Mouse (Mus musculus) monocyte, adult 5-6 weeks (primary cell): ENCODE measurements at regions not wholly inside any gene's neighbourhood (a gene's known extent, or its start where the extent isn't known, plus 50 kb on each side); places are given as distances from the start of the nearest gene placed in this dataset.

Experiments used
- ATAC-seq: fragments of 153-309, 156-312 bp; replicated peaks from 2 replicates; pipeline ENCODE4 v1.8.0; 2017; ENCODE audit warnings: mild to moderate bottlenecking; ENCODE audit not compliant: low TSS enrichment, insufficient number of reproducible peaks, severe bottlenecking, poor library complexity, low FRiP score

DNA sequence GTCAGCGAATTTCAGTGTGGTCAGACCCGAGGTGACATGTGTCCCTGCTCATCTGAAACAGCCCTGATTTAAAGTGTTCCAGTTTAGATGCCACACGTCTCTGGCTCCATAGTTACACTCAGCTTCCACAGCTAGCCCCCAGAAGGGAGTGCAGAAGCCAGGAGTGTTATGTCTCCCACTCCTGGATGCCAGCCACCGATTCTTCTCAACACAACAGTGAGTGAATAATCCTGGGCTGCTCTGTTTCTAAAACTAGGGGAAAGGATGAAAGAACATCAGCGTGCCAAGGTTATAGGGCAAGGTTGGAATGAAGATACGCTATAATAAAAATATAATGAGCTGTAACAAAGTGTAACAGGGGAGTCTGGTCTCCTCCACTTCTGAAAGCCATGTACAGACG is 51.5 kb upstream of the Stmnd1 start:
- ATAC-seq, result no peak

DNA sequence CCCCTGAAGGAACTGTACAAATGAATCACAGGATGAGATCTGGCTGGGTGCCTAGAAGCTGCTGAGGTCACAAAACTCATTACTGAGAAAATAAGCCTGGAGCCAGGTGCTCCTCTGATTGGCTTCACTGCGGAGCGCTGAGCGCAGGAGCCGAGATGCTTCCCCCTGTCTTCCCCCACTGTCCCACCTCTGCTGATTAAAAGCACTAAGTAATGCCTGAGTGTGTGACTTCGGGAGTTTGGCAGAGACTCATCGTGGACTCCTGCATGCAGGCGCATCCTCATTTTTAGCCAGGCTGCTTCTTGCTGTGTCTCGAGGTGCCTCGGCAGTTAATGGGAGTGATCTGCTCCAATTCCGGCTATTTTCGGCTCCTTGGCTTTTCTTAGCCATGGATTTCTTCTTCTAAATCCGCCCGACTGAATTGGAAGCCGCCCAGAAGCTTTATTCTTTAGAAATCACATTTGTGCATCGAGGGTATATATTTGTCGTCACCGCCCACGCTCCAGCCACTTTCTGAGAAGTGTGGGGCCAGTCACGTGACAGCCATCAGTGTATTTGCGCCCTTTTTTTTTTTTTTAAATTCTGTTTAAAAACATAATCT is 55.3 kb upstream of the Stmnd1 start:
- no peak for ATAC-seq

DNA sequence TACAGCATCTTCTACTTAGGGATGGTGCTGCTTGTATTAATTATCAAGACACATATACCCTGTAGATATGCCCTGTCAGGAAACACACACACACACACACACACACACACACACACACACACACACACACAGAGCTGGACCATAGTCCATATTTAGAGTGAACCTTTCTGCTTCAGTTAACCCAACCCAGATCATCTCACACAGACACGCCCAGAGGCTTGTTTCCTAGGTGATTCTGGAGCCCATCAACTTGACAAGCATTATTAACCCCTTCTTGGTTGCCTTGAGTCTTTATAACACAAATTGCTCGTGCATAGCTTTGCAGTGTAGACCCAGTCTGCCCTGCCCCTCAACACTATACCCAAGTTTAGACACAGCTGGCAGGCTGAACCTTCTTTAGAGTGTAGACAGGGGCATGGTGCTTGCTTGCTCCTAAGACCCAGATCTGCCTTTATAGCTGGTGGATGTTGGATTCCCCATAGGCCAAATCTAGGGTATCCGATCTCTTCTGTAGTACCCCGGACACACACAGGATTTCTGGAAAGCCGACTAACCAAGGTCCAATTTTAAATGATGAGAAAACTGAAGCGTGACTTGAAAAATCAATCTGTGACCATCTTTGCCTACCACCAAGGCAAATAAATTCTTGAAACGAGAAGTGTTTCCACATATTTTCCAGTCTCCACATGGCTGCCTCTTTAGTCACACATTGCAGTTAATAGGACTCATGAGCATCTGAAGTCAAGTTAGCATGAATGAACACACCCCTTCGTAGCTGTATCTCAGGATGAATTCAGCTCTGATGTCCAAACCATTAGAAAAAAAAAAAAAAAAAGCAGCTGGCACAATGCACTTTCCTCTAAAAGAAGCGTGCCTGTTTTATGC is 56.3 kb upstream of the Stmnd1 start:
- ATAC-seq, result no peak

DNA sequence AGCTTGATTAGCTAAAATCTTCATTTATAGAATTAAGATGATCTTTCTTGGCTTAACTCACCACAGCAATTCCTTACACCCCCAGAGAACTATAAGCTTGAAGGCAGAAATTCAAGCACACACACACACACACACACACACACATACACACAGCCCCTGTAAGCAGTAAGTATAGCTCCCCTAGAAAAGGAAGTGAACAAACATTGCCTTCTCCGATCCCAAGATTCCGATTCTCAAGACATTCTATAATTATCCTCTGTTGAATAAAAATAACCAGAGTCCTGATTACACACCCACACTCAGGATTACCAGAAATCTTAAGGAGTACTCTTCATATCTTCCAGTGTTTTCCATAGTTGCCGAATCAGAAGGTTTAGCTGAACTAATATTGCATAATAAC is 70.0 kb upstream of the Stmnd1 start:
- no peak for ATAC-seq

DNA sequence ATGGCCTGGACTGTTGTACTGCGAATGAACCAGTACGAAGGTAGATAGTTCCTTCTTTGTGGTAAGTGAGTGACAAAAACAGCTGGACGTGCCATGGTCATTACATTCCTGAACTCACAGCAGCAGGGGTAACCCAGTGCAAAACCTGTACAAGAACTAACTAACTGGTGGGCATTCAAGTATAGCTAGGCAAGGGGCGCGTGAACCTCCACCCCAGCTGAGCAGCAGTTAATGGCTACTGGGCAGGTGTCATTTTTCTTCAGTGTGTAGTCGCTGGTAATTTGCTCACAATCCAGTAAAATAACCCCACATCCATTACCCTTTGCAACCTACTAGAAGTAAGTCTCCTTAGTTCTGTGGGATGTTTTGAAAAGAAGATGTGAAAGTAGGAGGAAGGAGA is 70.9 kb upstream of the Stmnd1 start:
- no peak for ATAC-seq

DNA sequence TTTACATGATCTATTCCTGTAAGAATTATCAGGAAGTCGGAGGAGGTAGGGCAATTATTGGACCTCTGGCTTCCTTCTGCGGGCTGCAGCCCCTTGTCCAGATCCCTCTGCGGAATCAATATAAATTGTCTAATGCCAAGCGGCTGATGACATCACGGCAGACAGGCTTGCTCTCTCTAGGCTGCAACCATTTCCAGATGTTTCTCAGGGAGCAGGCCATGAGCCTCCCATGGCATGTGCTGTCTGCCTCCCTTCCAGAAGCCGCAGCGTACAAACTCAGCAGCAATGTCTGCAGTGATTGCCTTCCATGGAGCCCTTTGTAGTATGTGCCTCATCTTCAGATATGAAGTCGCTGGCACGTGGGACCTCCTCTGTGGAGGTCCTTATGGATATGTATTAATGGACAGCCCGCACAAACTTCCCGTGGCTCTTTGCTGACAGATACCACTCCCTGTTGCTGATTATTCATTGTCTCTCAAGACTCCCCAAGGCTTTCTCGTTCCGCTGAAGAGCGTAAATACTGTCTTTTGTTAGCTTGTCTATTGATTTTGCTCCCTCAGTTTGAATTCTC is 72.4 kb upstream of the Stmnd1 start:
- ATAC-seq, result no peak

DNA sequence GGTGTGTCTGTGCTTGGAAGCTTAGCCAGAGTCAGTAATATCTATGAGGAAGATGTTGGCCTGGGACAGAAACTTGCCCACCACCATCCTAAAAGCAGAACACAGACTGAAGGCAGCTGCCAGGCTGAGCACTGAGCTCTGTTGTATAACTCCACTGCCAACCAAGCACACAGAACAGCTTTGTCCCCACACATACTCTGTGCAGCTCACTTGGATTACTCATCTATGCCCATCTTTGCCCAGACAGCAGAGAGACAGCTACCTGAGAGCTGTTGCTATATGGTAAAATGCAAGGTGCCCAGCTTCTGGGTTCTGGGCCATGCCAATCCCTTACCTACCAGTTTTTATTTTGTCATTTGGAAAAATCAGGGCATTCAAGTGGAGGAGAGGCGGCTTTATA is 80.4 kb upstream of the Stmnd1 start:
- ATAC-seq, result no peak

DNA sequence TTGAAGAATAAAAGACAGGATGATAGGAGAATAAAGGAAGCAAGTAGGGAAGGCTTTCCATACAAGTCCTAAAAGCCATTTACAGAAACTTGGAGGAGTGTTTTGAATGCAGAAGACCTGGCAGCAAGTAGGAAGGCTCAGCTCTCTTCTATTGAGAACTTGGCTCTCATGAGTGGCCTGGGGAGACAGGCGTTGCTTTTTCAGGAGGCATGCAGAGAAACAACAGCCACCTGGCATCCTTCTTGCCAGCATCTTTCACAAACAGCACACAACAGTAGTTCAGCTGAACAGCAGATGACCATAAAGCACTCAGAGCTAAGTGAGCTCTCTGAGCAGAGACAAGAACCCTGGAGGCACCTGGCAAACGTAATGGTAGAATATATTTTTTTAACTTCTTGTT is 83.8 kb upstream of the Stmnd1 start:
- ATAC-seq, result no peak

DNA sequence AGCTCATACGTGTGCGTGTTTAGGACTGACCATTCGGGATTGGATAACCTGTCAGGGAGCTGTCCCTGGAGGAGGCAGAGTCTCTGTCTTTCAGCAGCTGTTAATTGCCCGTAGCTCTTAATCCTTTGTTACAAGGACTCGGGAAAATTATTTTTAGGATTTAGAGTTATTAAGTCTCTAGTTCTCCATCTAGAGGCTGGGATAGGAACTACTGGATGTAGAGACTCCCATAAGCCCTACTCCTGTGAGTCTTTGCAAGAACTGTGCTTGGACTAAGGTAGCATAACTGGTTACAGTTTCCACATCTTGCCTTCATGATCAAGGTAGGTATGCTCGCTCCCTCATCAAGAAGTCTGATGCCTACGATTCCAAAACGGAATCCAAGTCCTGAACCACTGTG is 90.7 kb upstream of the Stmnd1 start:
- no peak for ATAC-seq

DNA sequence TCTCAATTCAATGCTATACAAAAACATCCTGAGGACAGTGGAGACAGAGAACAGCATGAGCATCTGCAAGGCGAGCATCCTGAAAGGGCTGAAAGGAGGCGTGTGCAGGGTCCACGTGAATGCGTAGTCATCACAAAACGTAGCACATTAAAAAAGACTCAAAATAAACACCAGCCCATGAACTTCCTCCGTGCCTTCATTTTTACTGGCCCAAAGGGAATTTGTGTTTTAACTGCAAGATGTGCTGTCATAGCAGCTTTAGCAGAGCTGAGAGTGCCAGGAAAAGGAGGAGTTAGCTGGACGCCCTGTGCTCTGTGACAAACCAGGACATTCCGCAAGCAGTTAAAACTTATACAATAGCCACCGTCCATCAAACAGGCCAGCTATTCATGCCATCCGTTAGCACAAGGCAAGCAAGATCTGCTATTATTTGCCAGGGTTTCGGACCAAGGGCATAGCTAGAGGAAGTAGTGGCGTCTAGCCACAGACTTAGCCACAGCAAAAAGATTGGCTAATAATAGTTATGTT is 92.9 kb upstream of the Stmnd1 start:
- no peak for ATAC-seq

DNA sequence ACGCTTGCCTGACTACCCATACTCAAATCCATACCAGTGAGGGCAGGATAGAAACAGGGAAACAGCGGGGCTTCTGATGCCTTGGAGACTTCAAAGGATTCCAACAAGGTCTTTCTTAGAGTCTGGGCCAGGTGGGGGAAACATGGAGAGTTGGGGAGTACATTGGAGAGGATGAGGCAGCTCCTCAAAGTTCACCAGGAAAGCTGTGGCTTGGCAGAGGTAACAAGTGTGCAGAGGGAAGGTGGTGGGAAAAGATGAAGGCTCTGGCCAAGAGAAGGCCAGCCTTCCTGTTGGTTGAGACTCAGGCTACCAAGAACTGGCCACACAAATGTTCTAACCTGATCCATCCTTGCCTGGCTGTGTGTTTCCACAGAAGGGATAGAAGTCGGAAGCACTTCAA is 93.6 kb upstream of the Stmnd1 start:
- ATAC-seq, result no peak

DNA sequence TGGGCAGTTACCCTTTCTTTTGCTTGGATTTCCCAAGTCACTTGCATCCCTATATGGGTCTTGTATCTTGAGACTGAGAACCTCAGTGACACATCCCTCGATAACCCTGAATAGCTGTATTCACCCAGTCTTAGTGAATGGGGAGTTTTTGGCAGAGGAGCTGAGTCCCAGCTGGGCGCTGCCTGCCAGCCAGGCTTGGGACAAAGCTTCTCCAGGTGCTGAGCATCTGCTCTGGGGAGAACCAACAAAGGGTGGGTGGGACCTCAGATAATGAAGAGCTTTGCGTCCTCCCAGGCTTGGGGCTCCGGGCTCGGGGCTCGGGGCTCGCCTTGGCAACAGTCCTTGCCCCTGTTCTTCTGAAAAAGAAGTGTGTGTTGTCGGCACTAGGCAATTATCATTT is 100.4 kb upstream of the Stmnd1 start:
- no peak for ATAC-seq

DNA sequence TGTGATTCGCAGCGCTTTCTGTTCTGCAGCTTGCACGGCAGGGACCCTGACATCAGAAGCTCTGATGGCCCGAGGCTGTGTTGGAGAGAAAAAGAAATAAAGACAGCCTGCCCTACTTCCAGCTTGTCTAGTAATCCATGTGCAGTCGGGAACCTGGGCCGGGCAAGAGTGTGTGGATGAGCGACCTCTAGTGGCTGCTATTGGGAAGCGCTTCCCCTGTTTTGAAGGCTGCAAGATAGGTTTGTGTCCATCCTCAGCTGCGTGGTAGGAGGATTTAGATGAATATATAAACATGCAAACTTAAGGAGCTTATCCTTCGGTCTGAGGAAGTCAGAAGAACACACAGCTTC is 111.5 kb upstream of the Stmnd1 start:
- peak; percentile 61; the same call in 1 of the 2 replicates for ATAC-seq

DNA sequence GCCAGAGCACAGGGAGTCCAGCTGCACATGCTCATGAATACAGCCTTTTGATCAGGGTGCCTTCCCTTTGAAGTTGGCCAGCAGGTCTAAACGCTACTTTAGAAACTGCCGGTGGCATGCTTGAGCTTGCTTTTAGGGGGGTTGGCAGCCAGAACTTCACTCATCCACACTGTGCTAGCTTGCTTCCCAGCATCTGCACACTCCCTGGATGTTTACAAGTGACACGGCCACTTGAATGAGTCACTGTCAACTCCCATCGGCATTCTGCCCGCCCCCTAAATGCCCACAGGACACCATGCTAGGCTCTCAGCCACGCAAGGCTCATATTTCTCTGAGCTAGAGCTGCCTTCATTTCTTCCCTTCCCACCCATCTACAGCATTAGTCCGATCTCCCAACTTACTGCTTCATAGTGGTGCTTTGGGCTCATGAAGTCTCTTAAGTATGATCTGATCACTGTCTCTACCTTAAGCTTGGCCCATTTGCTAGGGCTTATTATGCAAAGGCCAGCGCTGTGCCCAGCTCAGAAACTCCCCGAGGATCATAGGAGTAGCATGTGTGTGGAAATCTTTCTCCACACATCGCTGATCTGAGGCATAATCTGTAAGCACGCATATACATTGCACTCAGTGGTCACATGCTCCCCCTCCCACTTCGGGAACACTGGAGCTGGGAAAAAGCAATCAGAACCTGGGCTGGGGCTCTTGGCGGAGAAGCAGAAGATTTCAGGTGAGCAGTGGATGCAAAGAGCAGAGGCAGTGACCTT is 112.1 kb upstream of the Stmnd1 start:
- ATAC-seq, result no peak

DNA sequence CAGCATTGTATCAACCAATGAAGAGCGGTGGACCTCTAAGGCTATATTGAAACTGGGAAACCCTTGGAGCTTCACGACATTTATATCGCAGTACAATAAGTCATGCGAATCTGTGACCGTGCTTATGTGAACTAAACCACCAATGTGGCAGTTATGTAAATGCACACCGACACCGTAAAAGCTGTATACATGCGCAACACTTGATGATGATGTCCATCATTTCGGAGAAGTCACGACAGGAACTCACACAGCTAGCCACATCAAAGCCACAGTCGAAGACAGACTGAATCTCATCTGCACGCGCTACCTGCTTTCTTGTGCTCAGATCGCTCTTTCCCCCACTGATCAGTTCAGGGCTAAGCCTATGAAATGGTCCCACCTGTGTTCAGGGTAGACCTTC is 114.2 kb upstream of the Stmnd1 start:
- no peak for ATAC-seq

DNA sequence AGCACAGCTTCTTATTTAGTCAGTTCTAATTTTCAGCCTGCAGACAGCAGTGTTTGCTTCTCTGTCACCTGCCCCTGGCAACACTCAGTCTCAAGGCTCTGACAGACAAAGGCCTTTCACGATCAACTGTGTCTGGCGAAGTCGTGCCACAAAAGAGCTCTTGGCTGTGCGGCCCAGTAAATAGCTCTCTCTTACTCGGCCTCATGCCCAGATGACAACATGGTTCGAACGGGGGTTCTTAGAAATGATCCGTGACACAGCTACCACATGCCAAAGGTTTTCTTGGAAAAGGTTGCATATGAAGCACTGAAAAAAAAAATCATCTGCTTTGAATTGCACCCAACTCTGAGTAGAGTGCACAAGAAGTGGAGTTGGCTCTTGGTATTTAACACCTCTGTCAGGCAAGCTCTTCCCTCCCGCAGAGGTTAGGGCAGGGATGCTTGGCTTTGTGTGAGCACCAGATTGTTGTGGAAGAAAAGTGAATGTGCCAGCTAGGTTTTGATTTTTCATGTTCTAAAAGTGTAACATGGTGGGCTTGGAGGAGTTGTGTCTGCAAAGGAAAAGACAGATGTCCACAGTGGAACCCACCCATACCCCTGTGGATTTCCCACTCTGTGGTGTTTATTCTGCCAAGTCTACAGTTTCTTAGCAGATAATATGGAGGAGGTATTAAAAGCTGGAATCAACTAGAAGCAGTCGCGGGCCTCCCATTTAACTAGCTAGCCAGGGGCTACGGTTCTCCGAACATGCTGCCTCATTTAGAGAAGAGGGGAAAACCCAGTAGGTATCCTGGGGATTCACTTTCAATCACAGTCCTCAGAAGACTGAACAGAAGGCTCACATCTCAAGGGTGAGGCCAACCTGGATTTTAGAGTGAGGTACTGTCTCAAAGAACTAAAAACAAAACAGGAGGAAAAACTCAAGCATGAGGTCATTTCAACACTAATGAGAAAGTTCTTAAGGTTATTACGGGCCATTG is 120.0 kb upstream of the Stmnd1 start:
- no peak for ATAC-seq

DNA sequence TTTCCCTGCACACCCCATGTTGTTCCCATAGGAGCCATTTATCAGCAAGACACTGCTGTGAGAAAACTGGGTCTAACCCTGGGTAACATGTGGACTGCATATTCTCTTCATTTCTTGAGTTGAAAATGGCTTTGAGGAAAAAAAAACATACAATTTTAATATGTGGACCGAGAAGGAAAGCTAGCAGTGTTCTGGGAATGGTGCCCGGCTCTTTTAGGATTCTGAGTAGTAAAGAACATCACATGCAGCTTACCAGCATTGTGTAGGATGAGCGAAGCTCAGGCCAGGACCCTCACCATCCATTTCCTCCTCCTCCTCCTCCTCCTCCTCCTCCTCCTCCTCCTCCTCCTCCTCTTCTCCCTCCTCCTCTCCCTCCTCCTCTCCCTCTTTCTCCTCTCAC is 133.5 kb upstream of the Stmnd1 start:
- no peak for ATAC-seq

DNA sequence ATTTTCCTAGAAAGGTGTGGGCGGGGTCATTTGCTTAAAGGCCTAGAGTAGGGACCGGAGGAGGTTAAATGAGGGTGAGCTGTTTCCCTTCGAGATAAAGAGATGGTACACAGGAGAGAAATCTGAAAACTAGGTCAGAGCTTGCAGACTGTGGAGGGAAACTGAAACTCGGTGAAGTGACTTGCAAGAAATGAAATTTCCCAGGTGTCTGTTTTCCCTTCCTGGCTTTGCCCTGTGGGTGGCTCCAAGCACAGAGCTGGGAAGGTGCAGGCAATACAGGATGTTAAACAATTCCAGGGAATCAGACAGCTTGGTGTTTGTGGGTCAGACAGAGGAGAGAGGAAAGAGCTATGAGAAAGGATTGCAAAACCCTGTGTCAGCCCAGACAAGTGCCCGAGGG is 134.3 kb upstream of the Stmnd1 start:
- ATAC-seq, result no peak
